Comparison of ENCODE assay signal across 8 mouse cellular contexts in the genomic region with DNA sequence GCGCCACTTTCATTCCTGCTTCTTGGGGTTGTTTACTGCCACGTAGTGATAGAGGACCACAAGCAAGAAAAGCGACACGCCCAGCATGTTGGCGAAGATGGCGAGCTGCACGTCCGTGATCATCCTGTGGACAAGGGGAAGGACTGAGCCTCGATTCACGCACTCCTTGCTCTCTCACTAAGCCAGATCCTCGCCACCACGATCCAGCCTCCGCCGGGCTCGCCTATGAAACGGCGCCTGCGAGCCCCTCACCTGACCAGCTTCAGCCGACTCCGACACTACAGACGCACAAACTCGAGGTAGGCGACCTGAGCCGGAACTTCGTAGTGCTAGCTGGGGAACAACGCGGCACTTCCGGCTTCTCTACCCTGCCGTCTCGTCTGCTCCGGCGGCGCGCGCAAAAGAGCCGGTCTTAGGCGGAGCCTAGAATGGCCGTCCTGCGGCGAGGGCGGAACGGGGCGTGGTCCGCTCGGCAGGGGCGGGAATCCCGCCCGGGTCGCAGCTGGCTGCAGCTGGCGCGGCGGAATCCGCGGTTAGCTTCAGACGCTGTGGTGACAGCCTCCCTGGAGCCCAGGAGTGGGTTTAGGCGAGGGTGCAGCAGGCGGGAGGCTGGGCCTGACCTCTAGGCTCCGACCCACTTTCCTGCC. TPM values are rescaled to one million over a fixed set of nuclear protein-coding genes. Genes with fewer than 3 reads are reported as not detected.
DNase-seq lines count a peak whose midpoint lies in the region; ATAC-seq and TF ChIP-seq lines count a peak whose summit lies in the region.

Gene Ost4 (minus strand): TSS at position 376 of the 647 bp plus-strand sequence.

- no peaks in the 10 kb centered on the region for H3K27me3 ChIP-seq in embryonic facial prominence, embryonic 15.5 days
- H3K27me3 ChIP-seq in kidney, embryonic 14.5 days (ENCODE audit: control insufficient read depth, insufficient read depth, low read length): no peaks in the 10 kb centered on the region
- H3K27me3 ChIP-seq in limb, embryonic 15.5 days: no peaks in the 10 kb centered on the region

- peak within 1 kb of the TSS; percentile 85 for H3K4me3 ChIP-seq in bone marrow, adult 2 months (replicated peaks; ENCODE audit: control insufficient read depth, low read depth, low read length)
- peak within 1 kb of the TSS; percentile 79 for H3K4me3 ChIP-seq in embryonic facial prominence, embryonic 15.5 days (replicated peaks)
- H3K4me3 ChIP-seq in kidney, embryonic 14.5 days (ENCODE audit: low read length): peak within 1 kb of the TSS; percentile 75
- peak within 1 kb of the TSS; percentile 75 for H3K4me3 ChIP-seq in limb, embryonic 15.5 days

- peak; percentile 94 for ATAC-seq in embryonic facial prominence, embryonic 15.5 days (ENCODE audit: insufficient number of reproducible peaks, low FRiP score, low TSS enrichment, low read depth)
- peak; percentile 92 for ATAC-seq in kidney, embryonic 14.5 days (ENCODE audit: low FRiP score, low TSS enrichment)
- ATAC-seq in limb, embryonic 15.5 days (ENCODE audit: insufficient number of reproducible peaks, low FRiP score, low TSS enrichment, low read depth): peak; percentile 92

- H3K27ac ChIP-seq in bone marrow, adult 2 months (ENCODE audit: control insufficient read depth, insufficient read depth, low read depth, low read length, poor library complexity): peak within 1 kb of the TSS; percentile 83
- H3K27ac ChIP-seq in embryonic facial prominence, embryonic 15.5 days (replicated peaks): peak within 1 kb of the TSS; percentile 96
- peak within 1 kb of the TSS; percentile 98 for H3K27ac ChIP-seq in kidney, embryonic 14.5 days (ENCODE audit: low read depth, low read length)
- H3K27ac ChIP-seq in limb, embryonic 15.5 days: peak within 1 kb of the TSS; percentile 97

- TF ChIP-seq CTCF in bone marrow, adult 2 months (IDR thresholded peaks at IDR 0.05; ENCODE audit: control insufficient read depth, insufficient read depth, low read length): no peak

- DNase-seq in 416B (ENCODE audit: low read depth): peak; percentile 96
- peak; percentile 97 to 98 for DNase-seq in heart, adult 9 months (ENCODE audit: low spot score in 2 of 2)
- peak; percentile 93 to 95 for DNase-seq in monocyte, adult 2 months (ENCODE audit: low read depth in 1 of 2, low spot score in 2 of 2)
- DNase-seq in spleen, postnatal 36 days (ENCODE audit: low spot score in 2 of 2): peak; percentile 97

- no peaks in the 10 kb centered on the region for H3K9me3 ChIP-seq in embryonic facial prominence, embryonic 15.5 days (replicated peaks)
- no peaks in the 10 kb centered on the region for H3K9me3 ChIP-seq in kidney, embryonic 14.5 days (ENCODE audit: control insufficient read depth, low read length)
- no peaks in the 10 kb centered on the region for H3K9me3 ChIP-seq in limb, embryonic 15.5 days

- WGBS in bone marrow, adult 2 months: under 1% methylated on average over 58 of the region's 58 CpGs
- WGBS in embryonic facial prominence, embryonic 15.5 days: under 1% methylated on average over 58 of the region's 58 CpGs
- WGBS in kidney, embryonic 14.5 days: under 1% methylated on average over 53 of the region's 58 CpGs
- under 1% methylated on average over 58 of the region's 58 CpGs for WGBS in limb, embryonic 15.5 days

- peak within 1 kb of the TSS; percentile 73 for H3K9ac ChIP-seq in embryonic facial prominence, embryonic 15.5 days
- H3K9ac ChIP-seq in kidney, embryonic 14.5 days (ENCODE audit: low read depth, low read length): peak within 1 kb of the TSS; percentile 86
- H3K9ac ChIP-seq in limb, embryonic 15.5 days: peak within 1 kb of the TSS; percentile 73

- peak within 1 kb of the TSS; percentile 80 for H3K4me2 ChIP-seq in embryonic facial prominence, embryonic 15.5 days (replicated peaks)
- H3K4me2 ChIP-seq in kidney, embryonic 14.5 days (replicated peaks; ENCODE audit: low read depth, low read length): peak within 1 kb of the TSS; percentile 94
- H3K4me2 ChIP-seq in limb, embryonic 15.5 days: peak within 1 kb of the TSS; percentile 78

- peak; percentile 77; the same call in 1 of the 2 replicates for TF ChIP-seq POLR2A in bone marrow, adult 2 months (IDR thresholded peaks at IDR 0.05; ENCODE audit: borderline replicate concordance, control insufficient read depth, low read depth, low read length)

- peaks cover 30% of the 10 kb centered on the region for H3K36me3 ChIP-seq in embryonic facial prominence, embryonic 15.5 days
- peaks cover 34% of the 10 kb centered on the region for H3K36me3 ChIP-seq in kidney, embryonic 14.5 days (ENCODE audit: control insufficient read depth, insufficient read depth, low read length)
- peaks cover 36% of the 10 kb centered on the region for H3K36me3 ChIP-seq in limb, embryonic 15.5 days

- H3K4me1 ChIP-seq in bone marrow, adult 2 months (ENCODE audit: control insufficient read depth, insufficient read depth, low read length): peaks cover 1% of the 10 kb centered on the region; the same call in 1 of the 2 replicates
- peaks cover 70% of the 10 kb centered on the region for H3K4me1 ChIP-seq in embryonic facial prominence, embryonic 15.5 days
- peaks cover 54% of the 10 kb centered on the region for H3K4me1 ChIP-seq in kidney, embryonic 14.5 days (ENCODE audit: control insufficient read depth, insufficient read depth, low read length)
- H3K4me1 ChIP-seq in limb, embryonic 15.5 days: peaks cover 56% of the 10 kb centered on the region

RNA-seq across cellular contexts. Expression of gene Ost4, which starts in this region (rescaled TPM):
- polyA plus RNA-seq in bone marrow, adult 2 months (2011; ENCODE audit: insufficient read depth, insufficient read length, low replicate concordance, missing spikeins): 147 and 148 TPM in 2 replicates
- polyA plus RNA-seq in embryonic facial prominence, embryonic 15.5 days (2015; fragmentation: Nextera tagmentation; extraction: Ambion mirVana): 482 and 502 TPM in 2 replicates
- 500 and 653 TPM in 2 replicates for polyA plus RNA-seq in kidney, embryonic 14.5 days (2014; fragmentation: Nextera tagmentation; extraction: Ambion mirVana)
- polyA plus RNA-seq in limb, embryonic 15.5 days (2015; fragmentation: Nextera tagmentation; extraction: Ambion mirVana): 464 and 505 TPM in 2 replicates

Comparison
In these comparisons a context has a peak if more than half of its experiments do, and no peak if none do; other contexts are left out.
1. Peak in every context shown above with its lines: DNase-seq, ATAC-seq, H3K4me3 ChIP-seq and H3K27ac ChIP-seq.